25 mouse cellular contexts compared by ENCODE assay signal in genomic region chr8:12019272-12019671, GRCm38 (mm10).
DNase-seq lines count a peak whose midpoint lies in the region; ATAC-seq and TF ChIP-seq lines count a peak whose summit lies in the region.
"Had no signal": no experiment of that assay in that cellular context is flagged by ENCODE, and none has a peak within 500 bp of the region (broad histone marks: within the 10 kb centered on the region; RNA-seq: fewer than 3 reads in every experiment).

No protein-coding gene starts in this region.

- H3K4me3 ChIP-seq in CH12.LX (replicated peaks in 1 of 3; ENCODE audit: low read depth in 2 of 3, low read length in 2 of 3, poor library complexity in 1 of 3) = no peak overlapping the region
- H3K4me3 ChIP-seq: embryonic facial prominence, embryonic 12.5 days; erythroblast, embryonic 14.5 days; forebrain, embryonic 13.5 days; heart, adult 2 months; heart, embryonic 15.5 days; kidney, embryonic 15.5 days; limb, embryonic 10.5 days; midbrain, embryonic 13.5 days; neural tube, embryonic 13.5 days had no signal

- in situ Hi-C loops in CH12.LX (cut with MboI; ENCODE audit: low pct_ligation_motif_present, low pct_unique_long_range_greater_than_20kb, low sequenced_read_pairs) (no loop called here), Patski (cut with MboI; ENCODE audit: low pct_unique_long_range_greater_than_20kb) (no loop called here)

- H3K79me2 ChIP-seq in CH12.LX (replicated peaks; ENCODE audit: control insufficient read depth, extremely low read depth, insufficient read depth, poor library complexity, severe bottlenecking) = no peaks in the 10 kb centered on the region

- no peak overlapping the region for H3K27ac ChIP-seq in CH12.LX (ENCODE audit: insufficient read depth, low read depth)
- H3K27ac ChIP-seq: embryonic facial prominence, embryonic 12.5 days; forebrain, embryonic 13.5 days; heart, adult 2 months; heart, embryonic 15.5 days; kidney, embryonic 15.5 days; limb, embryonic 10.5 days; midbrain, embryonic 13.5 days; neural tube, embryonic 13.5 days had no signal

- DNase-seq in left cerebral cortex, adult 9 months (ENCODE audit: low spot score in 2 of 2) = peak; percentile 16 to 19
- DNase-seq in left cerebral cortex, postnatal 14 days (ENCODE audit: low spot score in 2 of 2) = no peak
- peak; percentile 6 for DNase-seq in CH12.LX (ENCODE audit: extremely low read depth)
- peak; percentile 19 for DNase-seq in Patski (ENCODE audit: low read depth, low spot score)
- DNase-seq in c-Kit-positive CD71-positive TER-119-positive erythroid progenitor cells, embryonic 14.5 days (ENCODE audit: low spot score) = peak; percentile 11
- DNase-seq in retina, embryonic 14.5 days (ENCODE audit: low spot score) = no peak
- no peak for DNase-seq in yolk sac, embryonic 10.5 days (ENCODE audit: low spot score)
- DNase-seq: cerebellum, adult 9-10 months; gastrocnemius, postnatal 14 days; heart, adult 2 months; heart, postnatal 4 days; liver, postnatal 0 days; lung, postnatal 10 days; right cerebral cortex, postnatal 14 days had no signal

- CTCF ChIA-PET in Patski (lab: Charles Lee) = no interaction called here

- TF ChIP-seq POLR2A in CH12.LX (IDR thresholded peaks at IDR 0.05; ENCODE audit: low read depth, low read length) = no peak

- no peak for TF ChIP-seq EP300 in CH12.LX (IDR thresholded peaks at IDR 0.05; ENCODE audit: low read length)

- H3K36me3 ChIP-seq in CH12.LX (replicated peaks in 1 of 2; ENCODE audit: control insufficient read depth in 1 of 2, insufficient read depth in 1 of 2, low read length in 1 of 2) = no peaks in the 10 kb centered on the region
- H3K36me3 ChIP-seq: embryonic facial prominence, embryonic 12.5 days; heart, embryonic 15.5 days; kidney, embryonic 15.5 days; limb, embryonic 10.5 days; midbrain, embryonic 13.5 days; neural tube, embryonic 13.5 days had no signal

- POLR2A ChIA-PET in Patski (lab: Charles Lee) = no interaction called here

- TF ChIP-seq CTCF in CH12.LX (conservative IDR thresholded peaks at IDR 0.05 in 1 of 2, IDR thresholded peaks at IDR 0.05 in 1 of 2; ENCODE audit: low read depth in 2 of 2, low read length in 2 of 2) = no peak
- TF ChIP-seq CTCF in Patski (IDR thresholded peaks at IDR 0.05) = no peak

- no peak overlapping the region for H3K4me2 ChIP-seq in CH12.LX (ENCODE audit: insufficient read depth, low read depth, poor library complexity, severe bottlenecking)
- H3K4me2 ChIP-seq: embryonic facial prominence, embryonic 12.5 days; forebrain, embryonic 13.5 days; heart, embryonic 15.5 days; kidney, embryonic 15.5 days; midbrain, embryonic 13.5 days; neural tube, embryonic 13.5 days had no signal

- no peak overlapping the region for H3K9ac ChIP-seq in CH12.LX (ENCODE audit: insufficient read depth, low read depth)
- H3K9ac ChIP-seq: forebrain, embryonic 13.5 days; heart, embryonic 15.5 days; kidney, embryonic 15.5 days; liver, postnatal 0 days; midbrain, embryonic 13.5 days; neural tube, embryonic 13.5 days had no signal

- peaks cover 10% of the 10 kb centered on the region for H3K9me3 ChIP-seq in CH12.LX (replicated peaks; ENCODE audit: low read length)
- H3K9me3 ChIP-seq: embryonic facial prominence, embryonic 12.5 days; forebrain, embryonic 13.5 days; heart, embryonic 15.5 days; kidney, embryonic 15.5 days; limb, embryonic 10.5 days; midbrain, embryonic 13.5 days; neural tube, embryonic 13.5 days had no signal

- dilution Hi-C loops in CH12.LX (cut with MboI; ENCODE audit: extremely low pct_ligation_motif_present, extremely low pct_unique_long_range_greater_than_20kb, low sequenced_read_pairs) = no loop called here

- peak; percentile 62 for ATAC-seq in Patski
- ATAC-seq in cerebellum, adult (ENCODE audit: insufficient number of reproducible peaks, low FRiP score, low TSS enrichment) = no peak
- ATAC-seq: forebrain, embryonic 13.5 days; hindbrain, embryonic 16.5 days; intestine, embryonic 16.5 days; liver, postnatal 0 days; midbrain, embryonic 13.5 days had no signal

- no peaks in the 10 kb centered on the region for H3K4me1 ChIP-seq in CH12.LX (ENCODE audit: control insufficient read depth in 1 of 2, insufficient read depth in 2 of 2)
- H3K4me1 ChIP-seq: embryonic facial prominence, embryonic 12.5 days; forebrain, embryonic 13.5 days; heart, embryonic 15.5 days; kidney, embryonic 15.5 days; midbrain, embryonic 13.5 days; neural tube, embryonic 13.5 days had no signal

- TF ChIP-seq RAD21 in CH12.LX (IDR thresholded peaks at IDR 0.05; ENCODE audit: low read depth, low read length) = no peak

- intact Hi-C loops in left cerebral cortex, postnatal 14 days (cut with DNase I) = no loop called here

- H3K27me3 ChIP-seq in CH12.LX (replicated peaks) (peaks cover 8% of the 10 kb centered on the region), Patski (no peaks in the 10 kb centered on the region)
- H3K27me3 ChIP-seq: embryonic facial prominence, embryonic 12.5 days; heart, embryonic 15.5 days; kidney, embryonic 15.5 days had no signal

TF ChIP-seq in CH12.LX, 34 proteins besides CTCF, POLR2A, EP300 and RAD21:
- no peak for TF ChIP-seq TBP (conservative IDR thresholded peaks at IDR 0.05; ENCODE audit: low read depth, low read length)
- TF ChIP-seq MAFK (IDR thresholded peaks at IDR 0.05; ENCODE audit: insufficient replicate concordance, low read length) = peak; percentile 52; the same call in 1 of the 2 replicates

Comparison
In these comparisons a context has a peak if more than half of its experiments do, and no peak if none do; other contexts are left out.
1. DNase-seq: peak in left cerebral cortex, adult 9 months (2 of 2), CH12.LX (single experiment), Patski (single experiment) and c-Kit-positive CD71-positive TER-119-positive erythroid progenitor cells, embryonic 14.5 days (single experiment); none in left cerebral cortex, postnatal 14 days (0 of 2), retina, embryonic 14.5 days (single experiment) and yolk sac, embryonic 10.5 days (single experiment).